Mouse (Mus musculus) cerebellum, adult 2 months (tissue): ENCODE results near the gene Tbk1. TPM values are rescaled to one million over a fixed set of nuclear protein-coding genes. Genes with fewer than 3 reads are reported as not detected.

Source experiments
- DNase-seq, 2 experiments: peaks; one replicate each; pipeline ENCODE4 v3.0.0; 2021
- H3K27ac ChIP-seq: fragments of 200-500 bp; 2 replicates; pipeline ENCODE4 v1.5.1; 2012; ENCODE audit warnings: low read length, control low read depth, inconsistent platforms; ENCODE audit not compliant: insufficient read depth
- H3K27me3 ChIP-seq: fragments of 200-500 bp; 2 replicates; pipeline ENCODE4 v1.6.1; 2012; ENCODE audit warnings: inconsistent platforms, mild to moderate bottlenecking, low read length, moderate library complexity; ENCODE audit not compliant: control insufficient read depth, insufficient read depth
- H3K4me1 ChIP-seq: fragments of 200-500 bp; 2 replicates; pipeline ENCODE4 v1.6.1; 2011; ENCODE audit warnings: low read length; ENCODE audit not compliant: control insufficient read depth, insufficient read depth
- H3K4me3 ChIP-seq: fragments of 200-500 bp; replicated peaks from 2 replicates; pipeline ENCODE3; 2011; ENCODE audit warnings: mild to moderate bottlenecking, low read depth, low read length, control low read depth; ENCODE audit not compliant: insufficient read depth
- CTCF ChIP-seq: fragments of 200-500 bp; IDR thresholded peaks from 2 replicates; pipeline ENCODE4 v1.5.1; 2011; ENCODE audit warnings: low read depth, mild to moderate bottlenecking, control low read depth, low read length, moderate library complexity, borderline replicate concordance; ENCODE audit not compliant: insufficient read depth
- POLR2A ChIP-seq: fragments of 200-500 bp; IDR thresholded peaks from 2 replicates; pipeline ENCODE4 v1.6.1; 2011; ENCODE audit warnings: low read length, control low read depth, borderline replicate concordance; ENCODE audit not compliant: insufficient read depth
- WGBS: fragments of 180-500 bp; shearing (Covaris S2); methylation state at CpG from one replicate; pipeline ENCODE4 v1.1.7; 2018; 5-methylcytosine and 5-hydroxymethylcytosine counted together
- polyA plus RNA-seq: library from polyadenylated mRNA; depleted of rRNA; stranded (reverse); fragments of >200 nt; gene quantifications from 2 replicates; pipeline ENCODE4 v1.2.3, GENCODE M21; 2012

Gene Tbk1
- polyA plus RNA-seq, 1 experiment: 42.1 TPM

GRCm38 (mm10) chr10:121507755-121508544, 78.6 kb downstream of the Tbk1 start:
- H3K27me3 ChIP-seq: no peaks in the 10 kb centered on the region
- 86% methylated on average over 16 of the region's 16 CpGs for WGBS

GRCm38 (mm10) chr10:121506731-121507583, 79.6 kb downstream of the Tbk1 start:
- Histone ChIP-seq H3K4me1 (no peaks in the 10 kb centered on the region), H3K4me3 (no peak overlapping the region), H3K27ac (no peak overlapping the region), H3K27me3 (no peaks in the 10 kb centered on the region)
- DNase-seq: peak in 1 of 2 experiments; percentile 21
- WGBS: 60% methylated on average over 29 of the region's 29 CpGs
- no peak for TF ChIP-seq CTCF
- TF ChIP-seq POLR2A: no peak

More at GRCm38 (mm10) chr10:121507755-121508544, 78.6 kb downstream of the Tbk1 start:
- TF ChIP-seq POLR2A: no peak
- TF ChIP-seq CTCF: no peak
- Histone ChIP-seq H3K4me3 (no peak overlapping the region), H3K4me1 (no peaks in the 10 kb centered on the region), H3K27ac (no peak overlapping the region)
- DNase-seq: no peak

GRCm38 (mm10) chr10:121505929-121506328, 80.7 kb downstream of the Tbk1 start:
- Histone ChIP-seq H3K27ac (no peak overlapping the region), H3K4me1 (no peaks in the 10 kb centered on the region), H3K4me3 (peak overlapping the region; percentile 61), H3K27me3 (no peaks in the 10 kb centered on the region)
- 43% methylated on average over 7 of the region's 7 CpGs for WGBS
- TF ChIP-seq CTCF (no peak), POLR2A (no peak)
- no peak for DNase-seq

DNA sequence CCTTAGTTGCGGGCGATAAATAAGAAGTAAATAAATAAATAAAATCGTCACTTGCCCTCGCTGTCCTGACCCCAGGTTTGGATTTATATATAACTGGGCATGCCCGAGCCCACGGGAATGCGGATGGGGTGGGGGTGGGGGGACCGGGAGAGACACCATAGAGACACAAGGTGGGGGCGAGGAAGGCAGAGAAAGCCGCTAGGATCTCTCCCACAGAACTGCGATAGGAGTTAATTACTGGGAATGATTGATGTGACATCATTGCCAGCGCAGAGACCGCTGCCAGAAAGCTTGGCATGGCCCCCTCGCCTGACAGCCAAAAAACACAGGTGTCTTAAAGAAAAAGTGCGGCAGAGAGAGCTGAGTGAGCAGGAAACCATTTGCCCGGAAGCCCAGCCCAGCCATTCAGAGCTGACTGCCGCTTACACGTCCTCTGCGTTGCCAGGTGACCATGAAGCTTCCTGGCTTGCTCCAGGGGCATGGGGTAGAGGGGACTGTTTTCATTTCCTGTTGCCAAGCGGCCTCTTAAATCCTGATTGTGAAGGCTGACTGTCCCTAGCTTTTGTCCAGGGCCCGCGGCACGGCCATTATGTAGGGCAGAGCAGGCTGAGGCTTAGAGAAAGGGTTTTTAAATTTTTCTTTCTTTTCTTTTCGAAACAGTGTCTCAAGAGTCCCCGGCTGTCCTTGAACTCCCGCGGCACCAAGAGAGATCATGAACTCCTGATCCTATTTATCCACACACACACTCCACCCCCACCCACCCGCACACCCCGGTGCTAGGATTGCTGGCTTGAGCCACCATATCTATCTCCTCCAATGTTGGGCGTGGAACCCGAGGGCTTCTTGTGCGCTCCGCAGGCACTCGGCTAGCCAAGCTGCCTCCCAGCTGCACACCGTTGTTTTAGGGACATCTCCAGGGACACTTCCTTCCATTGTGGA, 81.3 kb downstream of the Tbk1 start:
- Histone ChIP-seq H3K27me3 (no peaks in the 10 kb centered on the region), H3K27ac (no peak overlapping the region), H3K4me3 (peak overlapping the region; percentile 61), H3K4me1 (no peaks in the 10 kb centered on the region)
- no peak; the same call in 1 of the 2 replicates for TF ChIP-seq POLR2A
- no peak for TF ChIP-seq CTCF
- DNase-seq: peak; percentile 82 to 87
- 4% methylated on average over 35 of the region's 35 CpGs for WGBS

DNA sequence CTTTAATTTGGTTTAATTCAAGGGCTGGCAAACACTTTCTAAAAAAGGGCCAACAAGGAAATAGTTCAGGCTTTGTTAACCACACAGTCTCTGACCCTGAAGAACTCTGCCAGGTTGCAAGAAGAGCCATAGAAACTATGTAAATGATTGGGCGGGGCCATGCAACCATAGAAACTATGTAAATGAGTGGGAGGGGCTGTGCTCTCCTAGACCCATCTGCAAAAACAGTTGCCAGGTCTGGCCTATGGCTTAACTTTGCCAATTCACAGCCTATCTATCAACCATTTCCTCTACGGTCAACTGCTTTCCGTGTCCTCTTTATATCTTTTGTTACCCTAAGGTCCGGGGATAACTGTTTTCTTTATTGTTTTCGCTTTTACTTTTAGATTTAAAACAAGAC, 85.4 kb downstream of the Tbk1 start:
- WGBS: 66% methylated on average over 5 of the region's 5 CpGs
- Histone ChIP-seq H3K27ac (no peak overlapping the region), H3K4me3 (no peak overlapping the region), H3K27me3 (no peaks in the 10 kb centered on the region), H3K4me1 (no peaks in the 10 kb centered on the region)
- no peak for DNase-seq
- TF ChIP-seq POLR2A (no peak), CTCF (no peak)

DNA sequence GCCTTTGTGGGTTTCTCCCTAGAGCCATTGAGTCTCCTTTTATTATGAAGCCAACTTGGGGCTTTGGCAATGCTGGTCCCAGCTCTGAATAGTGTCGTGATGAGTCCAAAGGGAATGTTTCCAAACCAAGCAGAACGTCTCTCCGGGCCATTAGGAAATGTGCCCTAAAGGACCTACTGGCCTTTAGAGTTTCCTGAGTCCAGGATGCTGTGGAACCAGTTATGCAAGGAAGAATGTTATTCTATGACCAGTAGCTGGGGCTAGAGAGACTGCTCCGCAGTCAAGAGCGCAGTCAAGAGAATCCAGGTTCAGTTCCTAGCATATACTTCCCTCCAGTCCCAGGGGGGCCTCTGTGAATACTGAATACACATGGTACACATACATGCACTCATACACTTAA, 86.6 kb downstream of the Tbk1 start:
- WGBS: 44% methylated on average over 5 of the region's 5 CpGs
- Histone ChIP-seq H3K4me1 (no peaks in the 10 kb centered on the region), H3K4me3 (no peak overlapping the region), H3K27me3 (no peaks in the 10 kb centered on the region), H3K27ac (no peak overlapping the region)
- DNase-seq: no peak
- TF ChIP-seq POLR2A: no peak
- TF ChIP-seq CTCF: no peak

GRCm38 (mm10) chr10:121499063-121499462, 87.5 kb downstream of the Tbk1 start:
- Histone ChIP-seq H3K27ac (no peak overlapping the region), H3K4me3 (no peak overlapping the region), H3K4me1 (no peaks in the 10 kb centered on the region), H3K27me3 (no peaks in the 10 kb centered on the region)
- WGBS: 59% methylated on average over 2 of the region's 2 CpGs
- no peak for DNase-seq
- no peak for TF ChIP-seq POLR2A
- TF ChIP-seq CTCF: no peak
